Mouse (Mus musculus) limb, embryonic 11.5 days (tissue): Measurements from ENCODE around the gene Nkx2-2. TPM values are rescaled to one million over a fixed set of nuclear protein-coding genes. Genes with fewer than 3 reads are reported as not detected.
"Not testable (repeated sequence)": the region's sequence is repeated elsewhere in the genome, so short reads cannot be mapped to it uniquely, and the experiment has no call there.

Experiments used
- ATAC-seq: fragments of 200-750 bp; cut with Nextera tagmentation; 2 replicates; pipeline ENCODE4 v1.8.0; 2017; ENCODE audit warnings: low read depth; ENCODE audit not compliant: insufficient number of reproducible peaks, low FRiP score, low TSS enrichment
- DNase-seq: peaks from one replicate; pipeline ENCODE4 v3.0.0-alpha.2; 2015; ENCODE audit warnings: low spot score
- H3K27ac ChIP-seq: fragments of 300-500 bp; sonication (generic); replicated peaks from 2 replicates; pipeline ENCODE4 v1.5.1; 2014; ENCODE audit warnings: low read depth, mild to moderate bottlenecking, low read length
- H3K27me3 ChIP-seq: fragments of 300-500 bp; sonication (generic); 2 replicates; pipeline ENCODE4 v1.6.1; 2014; ENCODE audit warnings: mild to moderate bottlenecking, low read length, mixed read lengths; ENCODE audit not compliant: control insufficient read depth, insufficient read depth
- H3K36me3 ChIP-seq: fragments of 300-500 bp; sonication (generic); 2 replicates; pipeline ENCODE4 v1.6.1; 2014; ENCODE audit warnings: mild to moderate bottlenecking, low read length, moderate library complexity, mixed read lengths; ENCODE audit not compliant: control insufficient read depth, insufficient read depth
- H3K4me1 ChIP-seq: fragments of 300-500 bp; sonication (generic); 2 replicates; pipeline ENCODE4 v1.6.1; 2014; ENCODE audit warnings: low read length, mixed read lengths; ENCODE audit not compliant: control insufficient read depth, insufficient read depth
- H3K4me2 ChIP-seq: fragments of 300-500 bp; sonication (generic); 2 replicates; pipeline ENCODE4 v1.6.1; 2014; ENCODE audit warnings: low read depth, mild to moderate bottlenecking, moderate library complexity; ENCODE audit not compliant: severe bottlenecking
- H3K4me3 ChIP-seq: fragments of 300-500 bp; sonication (generic); 2 replicates; pipeline ENCODE4 v1.5.1; 2014; ENCODE audit warnings: low read depth, low read length
- H3K9ac ChIP-seq: fragments of 300-500 bp; sonication (generic); 2 replicates; pipeline ENCODE4 v1.6.1; 2014; ENCODE audit warnings: mild to moderate bottlenecking, low read length
- H3K9me3 ChIP-seq: fragments of 300-500 bp; sonication (generic); 2 replicates; pipeline ENCODE4 v1.6.1; 2016; ENCODE audit warnings: low read length; ENCODE audit not compliant: control insufficient read depth
- WGBS: fragments of 180-500 bp; shearing (Covaris S2); extraction: QIAGEN DNeasy Blood & Tissue Kit; methylation state at CpG from one replicate; pipeline ENCODE4 v1.1.7; 2014; 5-methylcytosine and 5-hydroxymethylcytosine counted together
- polyA plus RNA-seq: library from polyadenylated mRNA; unstranded; fragments of >200 nt; fragmentation: Nextera tagmentation; extraction: Ambion mirVana; gene quantifications from 2 replicates; pipeline ENCODE4 v1.2.1, GENCODE M21; 2014

The Nkx2-2 gene
- polyA plus RNA-seq, 1 experiment from 2014 or later = 0.07 TPM

GRCm38 (mm10) chr2:147175296-147175695 lies 18.7 kb downstream of the Nkx2-2 start:
- Histone ChIP-seq H3K27ac (no peak overlapping the region), H3K36me3 (no peaks in the 10 kb centered on the region), H3K9me3 (no peaks in the 10 kb centered on the region), H3K4me3 (no peak overlapping the region), H3K9ac (no peak overlapping the region), H3K4me2 (no peak overlapping the region), H3K27me3 (peaks cover 23% of the 10 kb centered on the region), H3K4me1 (no peaks in the 10 kb centered on the region)
- DNase-seq (peak; percentile 17), ATAC-seq (no peak)
- 84% methylated on average over 11 of the region's 11 CpGs for WGBS

GRCm38 (mm10) chr2:147173751-147174150 lies 20.3 kb downstream of the Nkx2-2 start:
- Histone ChIP-seq H3K27me3 (peaks cover 9% of the 10 kb centered on the region; the same call in 1 of the 2 replicates), H3K27ac (no peak overlapping the region), H3K4me1 (no peaks in the 10 kb centered on the region), H3K36me3 (no peaks in the 10 kb centered on the region), H3K4me3 (no peak overlapping the region), H3K9ac (no peak overlapping the region), H3K9me3 (no peaks in the 10 kb centered on the region), H3K4me2 (no peak overlapping the region)
- no peak for DNase-seq
- ATAC-seq = no peak

GRCm38 (mm10) chr2:147170538-147170937 lies 23.5 kb downstream of the Nkx2-2 start:
- not testable (repeated sequence) for H3K27me3 ChIP-seq, H3K36me3 ChIP-seq, H3K4me3 ChIP-seq, H3K9me3 ChIP-seq, H3K4me1 ChIP-seq, ATAC-seq, H3K27ac ChIP-seq, H3K9ac ChIP-seq, H3K4me2 ChIP-seq, DNase-seq
- WGBS = 82% methylated on average over 9 of the region's 9 CpGs

GRCm38 (mm10) chr2:147165863-147166262 lies 28.2 kb downstream of the Nkx2-2 start:
- no peak overlapping the region for H3K4me2 ChIP-seq
- H3K4me1 ChIP-seq = no peaks in the 10 kb centered on the region
- no peak overlapping the region for H3K4me3 ChIP-seq
- H3K36me3 ChIP-seq = no peaks in the 10 kb centered on the region
- no peak overlapping the region for H3K27ac ChIP-seq
- no peak overlapping the region for H3K9ac ChIP-seq
- WGBS = 94% methylated on average over 1 of the region's 1 CpGs
- H3K9me3 ChIP-seq = no peaks in the 10 kb centered on the region
- ATAC-seq (no peak), DNase-seq (no peak)
- no peaks in the 10 kb centered on the region for H3K27me3 ChIP-seq

GRCm38 (mm10) chr2:147165376-147165775 lies 28.7 kb downstream of the Nkx2-2 start:
- DNase-seq = no peak
- Histone ChIP-seq H3K4me2 (no peak overlapping the region), H3K27ac (no peak overlapping the region), H3K36me3 (no peaks in the 10 kb centered on the region), H3K9ac (no peak overlapping the region), H3K4me3 (no peak overlapping the region), H3K27me3 (no peaks in the 10 kb centered on the region), H3K9me3 (no peaks in the 10 kb centered on the region), H3K4me1 (no peaks in the 10 kb centered on the region)
- WGBS = 89% methylated on average over 3 of the region's 3 CpGs
- no peak; the same call in 1 of the 2 replicates for ATAC-seq

- H3K9ac ChIP-seq = no peak overlapping the region
- H3K4me1 ChIP-seq = no peaks in the 10 kb centered on the region
- WGBS = 73% methylated on average over 2 of the region's 2 CpGs
- no peak overlapping the region for H3K4me3 ChIP-seq
- no peaks in the 10 kb centered on the region for H3K9me3 ChIP-seq
- no peaks in the 10 kb centered on the region for H3K27me3 ChIP-seq
- DNase-seq (no peak), ATAC-seq (no peak)
- H3K36me3 ChIP-seq = no peaks in the 10 kb centered on the region
- no peak overlapping the region for H3K4me2 ChIP-seq
- no peak overlapping the region for H3K27ac ChIP-seq
Observed at GRCm38 (mm10) chr2:147152543-147152942, 41.5 kb downstream of the Nkx2-2 start.

Other genes with a start within 250 kb of the Nkx2-2 start
- 112 and 117 TPM in 2 replicates for gene Xrn2, start 181.2 kb downstream of the Nkx2-2 start, polyA plus RNA-seq
- gene Nkx2-4, start 108.8 kb downstream of the Nkx2-2 start, polyA plus RNA-seq = not detected in 2 replicates
- 7.4 and 7.6 TPM in 2 replicates for gene Pax1, start 167.7 kb upstream of the Nkx2-2 start, polyA plus RNA-seq